Mouse (Mus musculus) heart, embryonic 14.5 days (tissue): ENCODE measurements around the gene Uhmk1. TPM values are rescaled to one million over a fixed set of nuclear protein-coding genes. Genes with fewer than 3 reads are reported as not detected.

ENCODE experiments used
- ATAC-seq: fragments of 200-750 bp; cut with Nextera tagmentation; 2 replicates; pipeline ENCODE4 v1.8.0; 2017; ENCODE audit warnings: low read depth, moderate TSS enrichment; ENCODE audit not compliant: insufficient number of reproducible peaks, insufficient read depth, low FRiP score
- H3K27ac ChIP-seq, 2 experiments: fragments of 200-500 bp in 1 of 2; fragments of 300-500 bp in 1 of 2; sonication (generic) in 1 of 2; replicated peaks in 1 of 2; 2 replicates each; pipeline ENCODE4 v1.5.1; 2012 to 2014; ENCODE audit warnings: low read depth in 2 of 2, low read length in 2 of 2, control low read depth in 1 of 2, mild to moderate bottlenecking in 1 of 2, mixed read lengths in 1 of 2; ENCODE audit not compliant: control insufficient read depth in 1 of 2, insufficient read depth in 1 of 2
- H3K27me3 ChIP-seq: fragments of 300-500 bp; sonication (generic); 2 replicates; pipeline ENCODE4 v1.6.1; 2014; ENCODE audit warnings: mild to moderate bottlenecking, low read length, control low read depth; ENCODE audit not compliant: control insufficient read depth, insufficient read depth
- H3K36me3 ChIP-seq: fragments of 300-500 bp; sonication (generic); 2 replicates; pipeline ENCODE4 v1.6.1; 2014; ENCODE audit warnings: mild to moderate bottlenecking, control low read depth, low read length, mixed read lengths; ENCODE audit not compliant: control insufficient read depth, insufficient read depth
- H3K4me1 ChIP-seq, 2 experiments: fragments of 200-500 bp in 1 of 2; fragments of 300-500 bp in 1 of 2; sonication (generic) in 1 of 2; 2 replicates each; pipeline ENCODE4 v1.6.1; 2012 to 2014; ENCODE audit warnings: low read length in 2 of 2, control low read depth in 1 of 2, mixed read lengths in 1 of 2; ENCODE audit not compliant: control insufficient read depth in 2 of 2, insufficient read depth in 2 of 2
- H3K4me2 ChIP-seq: fragments of 300-500 bp; sonication (generic); 2 replicates; pipeline ENCODE4 v1.6.1; 2014; ENCODE audit warnings: mild to moderate bottlenecking, low read length
- H3K4me3 ChIP-seq, 2 experiments: fragments of 200-500 bp in 1 of 2; fragments of 300-500 bp in 1 of 2; sonication (generic) in 1 of 2; 2 replicates each; pipeline ENCODE4 v1.5.1; 2012 to 2014; ENCODE audit warnings: low read length in 2 of 2, mild to moderate bottlenecking in 2 of 2, control low read depth in 1 of 2, low read depth in 1 of 2, moderate library complexity in 1 of 2; ENCODE audit not compliant: control insufficient read depth in 1 of 2, insufficient read depth in 1 of 2
- H3K9ac ChIP-seq: fragments of 300-500 bp; sonication (generic); 2 replicates; pipeline ENCODE4 v1.6.1; 2014; ENCODE audit warnings: mild to moderate bottlenecking, low read length
- H3K9me3 ChIP-seq: fragments of 300-500 bp; sonication (generic); 2 replicates; pipeline ENCODE4 v1.6.1; 2016; ENCODE audit warnings: low read length, control low read depth; ENCODE audit not compliant: control insufficient read depth
- WGBS: fragments of 180-500 bp; shearing (Covaris S2); extraction: QIAGEN DNeasy Blood & Tissue Kit; methylation state at CpG from one replicate; pipeline ENCODE4 v1.1.7; 2014; 5-methylcytosine and 5-hydroxymethylcytosine counted together
- polyA plus RNA-seq: library from polyadenylated mRNA; unstranded; fragments of >200 nt; fragmentation: Nextera tagmentation; extraction: Ambion mirVana; gene quantifications from 2 replicates; pipeline ENCODE4 v1.2.1, GENCODE M21; 2014

The Uhmk1 gene
- polyA plus RNA-seq, 1 experiment from 2014 or later = 8.7 TPM

GRCm38 (mm10) chr1:170160397-170160938 is 54.7 kb downstream of the Uhmk1 start:
- peaks cover 65% of the 10 kb centered on the region for H3K36me3 ChIP-seq
- no peak for ATAC-seq
- 78% methylated on average over 3 of the region's 3 CpGs for WGBS

GRCm38 (mm10) chr1:170159707-170160106 is 55.5 kb downstream of the Uhmk1 start:
- Histone ChIP-seq H3K36me3 (peaks cover 63% of the 10 kb centered on the region), H3K9me3 (no peaks in the 10 kb centered on the region), H3K4me2 (no peak overlapping the region), H3K9ac (no peak overlapping the region), H3K4me1 (peaks cover 5 to 8% of the 10 kb centered on the region in 2 experiments; a peak in 3 of 4 replicates), H3K27ac (no peak overlapping the region), H3K4me3 (no peak overlapping the region), H3K27me3 (no peaks in the 10 kb centered on the region)
- no peak for ATAC-seq
- 84% methylated on average over 2 of the region's 2 CpGs for WGBS

More at GRCm38 (mm10) chr1:170160397-170160938, 54.7 kb downstream of the Uhmk1 start:
- H3K9ac ChIP-seq = no peak overlapping the region
- H3K4me2 ChIP-seq = no peak overlapping the region
- H3K4me3 ChIP-seq = no peak overlapping the region
- no peak overlapping the region for H3K27ac ChIP-seq
- H3K9me3 ChIP-seq = no peaks in the 10 kb centered on the region
- H3K27me3 ChIP-seq = no peaks in the 10 kb centered on the region
- peaks cover 5 to 8% of the 10 kb centered on the region in 2 experiments; a peak in 3 of 4 replicates for H3K4me1 ChIP-seq

- Histone ChIP-seq H3K9ac (no peak overlapping the region), H3K36me3 (peaks cover 61% of the 10 kb centered on the region), H3K4me1 (no peaks in the 10 kb centered on the region), H3K9me3 (no peaks in the 10 kb centered on the region), H3K4me3 (no peak overlapping the region), H3K4me2 (no peak overlapping the region), H3K27ac (no peak overlapping the region), H3K27me3 (no peaks in the 10 kb centered on the region)
- ATAC-seq = no peak
- 95% methylated on average over 5 of the region's 5 CpGs for WGBS
These were observed 59.4 kb downstream of the Uhmk1 start for GRCm38 (mm10) chr1:170155761-170156160.

GRCm38 (mm10) chr1:170155298-170155697 is 59.9 kb downstream of the Uhmk1 start:
- Histone ChIP-seq H3K4me2 (no peak overlapping the region), H3K27ac (no peak overlapping the region), H3K4me3 (no peak overlapping the region), H3K9ac (no peak overlapping the region), H3K4me1 (no peaks in the 10 kb centered on the region), H3K9me3 (no peaks in the 10 kb centered on the region), H3K27me3 (no peaks in the 10 kb centered on the region), H3K36me3 (peaks cover 57% of the 10 kb centered on the region)
- no peak for ATAC-seq
- WGBS = 61% methylated on average over 2 of the region's 2 CpGs

DNA sequence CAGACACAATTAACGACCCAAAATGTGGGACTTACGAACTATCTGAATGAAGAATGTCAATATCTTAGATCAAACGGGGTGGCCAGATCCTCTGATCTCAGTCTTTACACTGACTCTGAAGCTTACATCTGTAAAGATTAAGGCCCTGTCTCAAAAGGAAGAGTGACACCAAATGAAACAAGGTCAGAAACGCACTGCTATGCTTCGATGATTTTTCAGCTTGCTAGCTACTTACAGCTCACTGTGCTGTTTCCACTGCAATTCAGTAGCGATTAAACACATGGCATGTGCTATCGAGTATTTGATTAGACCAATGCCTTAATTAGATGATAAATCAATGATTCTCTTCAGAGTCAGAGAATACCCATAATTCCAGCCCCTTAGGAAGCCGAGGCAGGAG is 61.2 kb downstream of the Uhmk1 start:
- no peaks in the 10 kb centered on the region for H3K9me3 ChIP-seq
- H3K27ac ChIP-seq = no peak overlapping the region
- no peak overlapping the region for H3K9ac ChIP-seq
- no peak for ATAC-seq
- peaks cover 59% of the 10 kb centered on the region for H3K36me3 ChIP-seq
- WGBS = 88% methylated on average over 8 of the region's 8 CpGs
- H3K27me3 ChIP-seq = no peaks in the 10 kb centered on the region
- H3K4me3 ChIP-seq = no peak overlapping the region
- H3K4me1 ChIP-seq = no peaks in the 10 kb centered on the region
- H3K4me2 ChIP-seq = no peak overlapping the region

GRCm38 (mm10) chr1:170152552-170152951 is 62.6 kb downstream of the Uhmk1 start:
- Histone ChIP-seq H3K9ac (no peak overlapping the region), H3K4me3 (no peak overlapping the region), H3K4me2 (no peak overlapping the region), H3K9me3 (no peaks in the 10 kb centered on the region), H3K27me3 (no peaks in the 10 kb centered on the region), H3K4me1 (peaks cover 4 to 7% of the 10 kb centered on the region in 2 experiments; a peak in 3 of 4 replicates), H3K27ac (no peak overlapping the region), H3K36me3 (peaks cover 57% of the 10 kb centered on the region)
- 83% methylated on average over 2 of the region's 2 CpGs for WGBS
- ATAC-seq = no peak

DNA sequence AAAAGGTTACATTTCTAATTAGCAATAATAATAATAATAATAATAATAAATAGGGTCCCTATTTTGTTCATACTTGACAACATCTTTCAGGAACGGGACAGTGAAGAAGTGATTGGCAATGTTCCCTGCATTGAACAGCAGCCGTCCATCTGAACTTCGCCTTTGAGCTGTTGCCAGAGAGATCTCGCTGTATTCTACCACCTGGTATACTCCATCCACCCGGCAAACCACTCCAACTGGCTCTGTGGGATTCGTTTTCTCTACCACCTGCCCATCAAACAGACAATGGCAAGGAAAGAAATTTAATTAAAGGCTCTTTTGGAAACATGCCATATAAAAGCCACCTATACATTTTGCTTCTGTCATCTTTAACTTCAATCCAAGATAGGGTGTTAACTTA is 64.3 kb downstream of the Uhmk1 start:
- WGBS = 89% methylated on average over 6 of the region's 6 CpGs
- no peaks in the 10 kb centered on the region for H3K27me3 ChIP-seq
- no peak overlapping the region for H3K4me3 ChIP-seq

GRCm38 (mm10) chr1:170149756-170150155 is 65.4 kb downstream of the Uhmk1 start:
- WGBS = 86% methylated on average over 4 of the region's 4 CpGs
- Histone ChIP-seq H3K36me3 (peaks cover 61% of the 10 kb centered on the region), H3K9ac (no peak overlapping the region), H3K27me3 (no peaks in the 10 kb centered on the region), H3K9me3 (no peaks in the 10 kb centered on the region), H3K4me3 (no peak overlapping the region), H3K27ac (no peak overlapping the region), H3K4me1 (peaks cover 5 to 10% of the 10 kb centered on the region in 2 experiments; a peak in 3 of 4 replicates), H3K4me2 (no peak overlapping the region)
- ATAC-seq = no peak

More for the DNA sequence above, 64.3 kb downstream of the Uhmk1 start:
- Histone ChIP-seq H3K9ac (no peak overlapping the region), H3K4me1 (peaks cover 5 to 10% of the 10 kb centered on the region in 2 experiments; a peak in 3 of 4 replicates), H3K9me3 (no peaks in the 10 kb centered on the region), H3K4me2 (no peak overlapping the region), H3K36me3 (peaks cover 58% of the 10 kb centered on the region), H3K27ac (no peak overlapping the region)
- ATAC-seq = no peak
